Mouse (Mus musculus): ENCODE data around the gene Rinl. TPM values are rescaled to one million over a fixed set of nuclear protein-coding genes. Genes with fewer than 3 reads are reported as not detected.

The Rinl gene
- polyA plus RNA-seq, 1 experiment, result 5.9 TPM

- no peaks in the 10 kb centered on the region for H3K27me3 ChIP-seq (replicated peaks; ENCODE audit: control insufficient read depth, insufficient read depth, low read length)
- 75% methylated on average over 18 of the region's 18 CpGs for WGBS
- no peak overlapping the region for H3K27ac ChIP-seq (ENCODE audit: insufficient read depth, low read depth, low read length)
- H3K4me1 ChIP-seq (ENCODE audit: control insufficient read depth, insufficient read depth, low read length), result peaks cover 16% of the 10 kb centered on the region; the same call in 1 of the 2 replicates
- no peak for DNase-seq
- no peak overlapping the region for H3K4me3 ChIP-seq (ENCODE audit: insufficient read depth, low read depth, low read length)
- peaks cover 41% of the 10 kb centered on the region for H3K36me3 ChIP-seq (ENCODE audit: control insufficient read depth, insufficient read depth, low read length)
- TF ChIP-seq POLR2A (IDR thresholded peaks at IDR 0.05; ENCODE audit: low read depth, low read length) (no peak), CTCF (conservative IDR thresholded peaks at IDR 0.05; ENCODE audit: insufficient read depth, insufficient read length, low read depth, low read length) (no peak)
These were observed 29.7 kb downstream of the Rinl start for GRCm38 (mm10) chr7:28818436-28818835.

GRCm38 (mm10) chr7:28818861-28819452, 30.2 kb downstream of the Rinl start:
- H3K4me3 ChIP-seq (ENCODE audit: insufficient read depth, low read depth, low read length), result no peak overlapping the region
- DNase-seq, result no peak
- H3K36me3 ChIP-seq (ENCODE audit: control insufficient read depth, insufficient read depth, low read length), result peaks cover 37% of the 10 kb centered on the region
- 64% methylated on average over 4 of the region's 4 CpGs for WGBS
- no peaks in the 10 kb centered on the region for H3K27me3 ChIP-seq (replicated peaks; ENCODE audit: control insufficient read depth, insufficient read depth, low read length)
- TF ChIP-seq POLR2A (IDR thresholded peaks at IDR 0.05; ENCODE audit: low read depth, low read length) (no peak), CTCF (conservative IDR thresholded peaks at IDR 0.05; ENCODE audit: insufficient read depth, insufficient read length, low read depth, low read length) (no peak)
- no peak overlapping the region for H3K27ac ChIP-seq (ENCODE audit: insufficient read depth, low read depth, low read length)
- peaks cover 16% of the 10 kb centered on the region; the same call in 1 of the 2 replicates for H3K4me1 ChIP-seq (ENCODE audit: control insufficient read depth, insufficient read depth, low read length)

- H3K36me3 ChIP-seq (ENCODE audit: control insufficient read depth, insufficient read depth, low read length), result peaks cover 36% of the 10 kb centered on the region
- peaks cover 19% of the 10 kb centered on the region; the same call in 1 of the 2 replicates for H3K4me1 ChIP-seq (ENCODE audit: control insufficient read depth, insufficient read depth, low read length)
- DNase-seq, result no peak
- H3K4me3 ChIP-seq (ENCODE audit: insufficient read depth, low read depth, low read length), result no peak overlapping the region
- WGBS, result 74% methylated on average over 4 of the region's 4 CpGs
- H3K27ac ChIP-seq (ENCODE audit: insufficient read depth, low read depth, low read length), result no peak overlapping the region
- no peaks in the 10 kb centered on the region for H3K27me3 ChIP-seq (replicated peaks; ENCODE audit: control insufficient read depth, insufficient read depth, low read length)
- TF ChIP-seq CTCF (conservative IDR thresholded peaks at IDR 0.05; ENCODE audit: insufficient read depth, insufficient read length, low read depth, low read length) (no peak), POLR2A (IDR thresholded peaks at IDR 0.05; ENCODE audit: low read depth, low read length) (no peak)
These were observed 30.8 kb downstream of the Rinl start for GRCm38 (mm10) chr7:28819571-28819970.

GRCm38 (mm10) chr7:28820358-28821260, 31.8 kb downstream of the Rinl start:
- WGBS, result 51% methylated on average over 12 of the region's 12 CpGs
- Histone ChIP-seq H3K27me3 (replicated peaks; ENCODE audit: control insufficient read depth, insufficient read depth, low read length) (no peaks in the 10 kb centered on the region), H3K4me3 (ENCODE audit: insufficient read depth, low read depth, low read length) (no peak overlapping the region), H3K27ac (ENCODE audit: insufficient read depth, low read depth, low read length) (peak overlapping the region; percentile 9), H3K4me1 (ENCODE audit: control insufficient read depth, insufficient read depth, low read length) (peaks cover 20% of the 10 kb centered on the region; the same call in 1 of the 2 replicates), H3K36me3 (ENCODE audit: control insufficient read depth, insufficient read depth, low read length) (peaks cover 29% of the 10 kb centered on the region)
- TF ChIP-seq CTCF (conservative IDR thresholded peaks at IDR 0.05; ENCODE audit: insufficient read depth, insufficient read length, low read depth, low read length), result no peak
- TF ChIP-seq POLR2A (IDR thresholded peaks at IDR 0.05; ENCODE audit: low read depth, low read length), result no peak
- peak; percentile 85 for DNase-seq

- no peak overlapping the region for H3K4me3 ChIP-seq (ENCODE audit: insufficient read depth, low read depth, low read length)
- TF ChIP-seq CTCF (conservative IDR thresholded peaks at IDR 0.05; ENCODE audit: insufficient read depth, insufficient read length, low read depth, low read length) (no peak), POLR2A (IDR thresholded peaks at IDR 0.05; ENCODE audit: low read depth, low read length) (no peak)
- H3K4me1 ChIP-seq (ENCODE audit: control insufficient read depth, insufficient read depth, low read length), result peaks cover 20% of the 10 kb centered on the region; the same call in 1 of the 2 replicates
- H3K27ac ChIP-seq (ENCODE audit: insufficient read depth, low read depth, low read length), result 0 out of 2 replicates have a peak overlapping the region, but pooled peaks have one; percentile 7
- DNase-seq, result peak; percentile 67
- H3K36me3 ChIP-seq (ENCODE audit: control insufficient read depth, insufficient read depth, low read length), result peaks cover 27% of the 10 kb centered on the region
- 36% methylated on average over 10 of the region's 10 CpGs for WGBS
- no peaks in the 10 kb centered on the region for H3K27me3 ChIP-seq (replicated peaks; ENCODE audit: control insufficient read depth, insufficient read depth, low read length)
These were observed 32.6 kb downstream of the Rinl start for GRCm38 (mm10) chr7:28821261-28821831.

- Histone ChIP-seq H3K4me3 (ENCODE audit: insufficient read depth, low read depth, low read length) (no peak overlapping the region), H3K27ac (ENCODE audit: insufficient read depth, low read depth, low read length) (peak overlapping the region; percentile 39; the same call in 1 of the 2 replicates), H3K4me1 (ENCODE audit: control insufficient read depth, insufficient read depth, low read length) (peaks cover 18% of the 10 kb centered on the region; the same call in 1 of the 2 replicates), H3K36me3 (ENCODE audit: control insufficient read depth, insufficient read depth, low read length) (peaks cover 22% of the 10 kb centered on the region), H3K27me3 (replicated peaks; ENCODE audit: control insufficient read depth, insufficient read depth, low read length) (no peaks in the 10 kb centered on the region)
- 60% methylated on average over 1 of the region's 1 CpGs for WGBS
- DNase-seq, result no peak
- TF ChIP-seq CTCF (conservative IDR thresholded peaks at IDR 0.05; ENCODE audit: insufficient read depth, insufficient read length, low read depth, low read length) (no peak), POLR2A (IDR thresholded peaks at IDR 0.05; ENCODE audit: low read depth, low read length) (no peak)
These were observed 33.8 kb downstream of the Rinl start for GRCm38 (mm10) chr7:28822556-28822955.
